Mouse (Mus musculus) forebrain, embryonic 14.5 days (tissue): Measurements from ENCODE around the gene Wbp1. TPM values are rescaled to one million over a fixed set of nuclear protein-coding genes. Genes with fewer than 3 reads are reported as not detected.

ENCODE experiments used
- ATAC-seq: fragments of 200-750 bp; cut with Nextera tagmentation; 2 replicates; pipeline ENCODE4 v1.8.0; 2017; ENCODE audit warnings: mild to moderate bottlenecking, moderate library complexity
- DNase-seq: peaks from one replicate; pipeline ENCODE4 v3.0.0-alpha.2; 2015; ENCODE audit warnings: low spot score
- H3K27ac ChIP-seq: fragments of 300-500 bp; sonication (generic); 2 replicates; pipeline ENCODE4 v1.5.1; 2014; ENCODE audit warnings: low read depth, mild to moderate bottlenecking, control low read depth, low read length, moderate library complexity
- H3K27me3 ChIP-seq: fragments of 300-500 bp; sonication (generic); replicated peaks from 2 replicates; pipeline ENCODE4 v1.6.1; 2014; ENCODE audit warnings: low read length, control low read depth, mixed read lengths; ENCODE audit not compliant: control insufficient read depth, insufficient read depth
- H3K36me3 ChIP-seq: fragments of 300-500 bp; sonication (generic); 2 replicates; pipeline ENCODE4 v1.6.1; 2014; ENCODE audit warnings: low read length, control low read depth; ENCODE audit not compliant: control insufficient read depth, insufficient read depth
- H3K4me1 ChIP-seq: fragments of 300-500 bp; sonication (generic); 2 replicates; pipeline ENCODE4 v1.6.1; 2014; ENCODE audit warnings: antibody characterized with exemption, low read length, control low read depth; ENCODE audit not compliant: control insufficient read depth, insufficient read depth
- H3K4me2 ChIP-seq: fragments of 300-500 bp; sonication (generic); 2 replicates; pipeline ENCODE4 v1.6.1; 2014; ENCODE audit warnings: mild to moderate bottlenecking, control low read depth, low read length
- H3K4me3 ChIP-seq: fragments of 300-500 bp; sonication (generic); 2 replicates; pipeline ENCODE4 v1.5.1; 2014; ENCODE audit warnings: low read depth, low read length, control low read depth
- H3K9ac ChIP-seq: fragments of 300-500 bp; sonication (generic); 2 replicates; pipeline ENCODE4 v1.6.1; 2014; ENCODE audit warnings: mild to moderate bottlenecking, low read length, control low read depth, moderate library complexity
- H3K9me3 ChIP-seq: fragments of 300-500 bp; sonication (generic); replicated peaks from 2 replicates; pipeline ENCODE4 v1.6.1; 2016; ENCODE audit warnings: low read length, control low read depth, mixed read lengths; ENCODE audit not compliant: control insufficient read depth
- WGBS: fragments of 180-500 bp; shearing (Covaris S2); extraction: QIAGEN DNeasy Blood & Tissue Kit; methylation state at CpG from one replicate; pipeline ENCODE4 v1.1.7; 2014; 5-methylcytosine and 5-hydroxymethylcytosine counted together
- microRNA counts: library from miRNA; unstranded; fragments of <30 nt; microRNA quantifications from one replicate; lab custom pipeline; 2016
- microRNA-seq: library from miRNA; unstranded; fragments of <30 nt; microRNA quantifications from one replicate; pipeline ENCODE4, GENCODE M21; 2016
- polyA plus RNA-seq: library from polyadenylated mRNA; unstranded; fragments of >200 nt; fragmentation: Nextera tagmentation; extraction: Ambion mirVana; gene quantifications from 2 replicates; pipeline ENCODE4 v1.2.1, GENCODE M21; 2014

Wbp1 gene
- polyA plus RNA-seq, 1 experiment from 2014 or later, result 214 TPM

- H3K27me3 ChIP-seq, result peaks cover 89% of the 10 kb centered on the region
- H3K4me3 ChIP-seq, result 0 out of 2 replicates have a peak overlapping the region, but pooled peaks have one; percentile 9
- DNase-seq, result peak; percentile 38
- 0 out of 2 replicates have a peak, but pooled peaks have one; percentile 9 for ATAC-seq
- no peak overlapping the region for H3K27ac ChIP-seq
- no peak overlapping the region for H3K9ac ChIP-seq
- H3K4me1 ChIP-seq, result no peaks in the 10 kb centered on the region; the same call in 1 of the 2 replicates
- no peaks in the 10 kb centered on the region for H3K9me3 ChIP-seq
- 0 out of 2 replicates have a peak overlapping the region, but pooled peaks have one; percentile 16 for H3K4me2 ChIP-seq
- H3K36me3 ChIP-seq, result no peaks in the 10 kb centered on the region
- under 1% methylated on average over 55 of the region's 58 CpGs for WGBS
Observed at GRCm38 (mm10) chr6:83070311-83071219, 50.8 kb downstream of the Wbp1 start.

GRCm38 (mm10) chr6:83070247-83070310, 51.3 kb downstream of the Wbp1 start, which contains the start of gene Tlx2:
Gene Tlx2 (minus strand): TSS chr6:83070293.
- Histone ChIP-seq H3K36me3 (no peaks in the 10 kb centered on the region), H3K27ac (no peak within 1 kb of the TSS), H3K9me3 (no peaks in the 10 kb centered on the region), H3K4me3 (0 out of 2 replicates have a peak within 1 kb of the TSS, but pooled peaks have one; percentile 9), H3K9ac (no peak within 1 kb of the TSS), H3K27me3 (peaks cover 90% of the 10 kb centered on the region), H3K4me2 (0 out of 2 replicates have a peak within 1 kb of the TSS, but pooled peaks have one; percentile 16), H3K4me1 (no peaks in the 10 kb centered on the region; the same call in 1 of the 2 replicates)
- 0% methylated on average over 10 of the region's 10 CpGs for WGBS
- no peak for DNase-seq
- no peak for ATAC-seq

- Histone ChIP-seq H3K27me3 (peaks cover 91% of the 10 kb centered on the region), H3K4me1 (no peaks in the 10 kb centered on the region; the same call in 1 of the 2 replicates), H3K9me3 (no peaks in the 10 kb centered on the region), H3K4me2 (0 out of 2 replicates have a peak overlapping the region, but pooled peaks have one; percentile 16), H3K36me3 (no peaks in the 10 kb centered on the region), H3K27ac (no peak overlapping the region), H3K4me3 (0 out of 2 replicates have a peak overlapping the region, but pooled peaks have one; percentile 9), H3K9ac (no peak overlapping the region)
- 1% methylated on average over 51 of the region's 69 CpGs for WGBS
- ATAC-seq (0 out of 2 replicates have a peak, but pooled peaks have one; percentile 16), DNase-seq (no peak)
Observed at GRCm38 (mm10) chr6:83069488-83070246, 51.7 kb downstream of the Wbp1 start.

MicroRNAs within 50 kb of the gene (microRNA counts, 519-probe panel; counts per million panel counts)
- not detected for microRNA mmu-miR-3470a+mmu-miR-3470b (lab: Ali Mortazavi, UCI)

Small RNA genes within 50 kb of the gene (microRNA-seq; reads per million reads assigned to microRNA genes)
- gene Mir3470a, result not detected

Other genes starting within 250 kb of the Wbp1 start
- gene Sema4f, start 181.8 kb downstream of the Wbp1 start, polyA plus RNA-seq, result 4.0 and 5.7 TPM in 2 replicates
- gene M1ap, start 174.7 kb downstream of the Wbp1 start, polyA plus RNA-seq, result 0.13 TPM in 1 of 2 replicates, not detected in the other
- 2.6 and 3.4 TPM in 2 replicates for gene Dok1, start 88.1 kb downstream of the Wbp1 start, polyA plus RNA-seq
- gene Loxl3, start 87.4 kb downstream of the Wbp1 start, polyA plus RNA-seq, result 3.8 and 4.9 TPM in 2 replicates
- 101 and 107 TPM in 2 replicates for gene Aup1, start 67.0 kb downstream of the Wbp1 start, polyA plus RNA-seq
- gene Htra2, start 66.3 kb downstream of the Wbp1 start, polyA plus RNA-seq, result 32.6 and 32.9 TPM in 2 replicates
- gene Dqx1, start 63.7 kb downstream of the Wbp1 start, polyA plus RNA-seq, result 0.33 and 0.62 TPM in 2 replicates
- gene Tlx2, start 51.3 kb downstream of the Wbp1 start, polyA plus RNA-seq, result not detected in 2 replicates
- gene Pcgf1, start 43.7 kb downstream of the Wbp1 start, polyA plus RNA-seq, result 51.3 and 56.1 TPM in 2 replicates
- gene Lbx2, start 35.2 kb downstream of the Wbp1 start, polyA plus RNA-seq, result not detected in 2 replicates
- gene Ccdc142, start 20.0 kb downstream of the Wbp1 start, polyA plus RNA-seq, result 1.9 TPM in 2 replicates
- 1.9 and 2.7 TPM in 2 replicates for gene Gm42688, start 19.9 kb downstream of the Wbp1 start, polyA plus RNA-seq
- gene Mrpl53, start 12.5 kb downstream of the Wbp1 start, polyA plus RNA-seq, result 128 and 154 TPM in 2 replicates
- gene Mogs, start 6.1 kb downstream of the Wbp1 start, polyA plus RNA-seq, result 8.8 and 15.0 TPM in 2 replicates
- gene Ino80b, start 3.9 kb upstream of the Wbp1 start, polyA plus RNA-seq, result 15.6 and 17.5 TPM in 2 replicates
- gene Rtkn, start 13.9 kb upstream of the Wbp1 start, polyA plus RNA-seq, result 4.7 and 4.8 TPM in 2 replicates
- 20.6 and 23.9 TPM in 2 replicates for gene Wdr54, start 34.8 kb upstream of the Wbp1 start, polyA plus RNA-seq
- 5.8 and 7.5 TPM in 2 replicates for gene 1700003E16Rik, start 34.8 kb upstream of the Wbp1 start, polyA plus RNA-seq
- 101 and 133 TPM in 2 replicates for gene Dctn1, start 44.4 kb upstream of the Wbp1 start, polyA plus RNA-seq
- 0.63 and 0.78 TPM in 2 replicates for gene Slc4a5, start 98.3 kb upstream of the Wbp1 start, polyA plus RNA-seq
- 25.3 and 27.2 TPM in 2 replicates for gene Mthfd2, start 204.3 kb upstream of the Wbp1 start, polyA plus RNA-seq
- 34.5 and 37.6 TPM in 2 replicates for gene Mob1a, start 204.5 kb upstream of the Wbp1 start, polyA plus RNA-seq
- gene Bola3, start 227.6 kb upstream of the Wbp1 start, polyA plus RNA-seq, result 66.7 and 93.2 TPM in 2 replicates